Mouse (Mus musculus) heart, postnatal 25 days (tissue): ENCODE measurements around the gene Sigmar1. TPM values are rescaled to one million over a fixed set of nuclear protein-coding genes. Genes with fewer than 3 reads are reported as not detected.

ENCODE experiments used
- DNase-seq: peaks from one replicate; pipeline ENCODE4 v3.0.0; 2022; ENCODE audit warnings: low spot score
- intact Hi-C: fragments of 180-260 bp; cut with DNase I; formaldehyde crosslinking; loops from one replicate; pipeline ENCODE4 v1.15.1; 2025
- total RNA-seq, 2 experiments: library from RNA; stranded (reverse); gene quantifications; 2 replicates each; pipeline ENCODE4 v1.2.3; 2021

Sigmar1 gene
- total RNA-seq, 2 experiments from 2014 or later: 18.0 to 19.6 TPM

GRCm38 (mm10) chr4:41758701-41759100 is 2.7 kb upstream of the Sigmar1 start:
- no peak for DNase-seq
- intact Hi-C loops: no loop called here

GRCm38 (mm10) chr4:41758021-41758420 is 2.1 kb upstream of the Sigmar1 start:
- intact Hi-C loops: no loop called here
- DNase-seq: no peak

- DNase-seq: no peak
- intact Hi-C loops: loop anchor here (2.0 kb wide), 1 partner anchor 15 kb away; no protein-coding TSS in a partner anchor
Observed at GRCm38 (mm10) chr4:41757321-41757720, 1.4 kb upstream of the Sigmar1 start.

GRCm38 (mm10) chr4:41756440-41756839 is 483 bp upstream of the Sigmar1 start:
- intact Hi-C loops: loop anchor here (2.0 kb wide), 1 partner anchor 16 kb away; no protein-coding TSS in a partner anchor
- DNase-seq: no peak

- DNase-seq: no peak
- intact Hi-C loops: no loop called here
Observed at GRCm38 (mm10) chr4:41754797-41755337, 1.1 kb downstream of the Sigmar1 start, which contains the start of gene Galt. Galt (plus strand) TSS chr4:41755228.

- no peak for DNase-seq
- intact Hi-C loops: no loop called here
Observed at GRCm38 (mm10) chr4:41745021-41745420, 10.9 kb downstream of the Sigmar1 start.

GRCm38 (mm10) chr4:41744131-41744530 is 11.8 kb downstream of the Sigmar1 start:
- intact Hi-C loops: no loop called here
- no peak for DNase-seq

- intact Hi-C loops: no loop called here
Observed at GRCm38 (mm10) chr4:41741158-41741560, 14.8 kb downstream of the Sigmar1 start.

GRCm38 (mm10) chr4:41740380-41741157 is 15.4 kb downstream of the Sigmar1 start:
- no peak for DNase-seq
- intact Hi-C loops: no loop called here

More at GRCm38 (mm10) chr4:41741158-41741560, 14.8 kb downstream of the Sigmar1 start:
- peak; percentile 88 for DNase-seq

- intact Hi-C loops: no loop called here
- no peak for DNase-seq
Observed at GRCm38 (mm10) chr4:41739260-41739659, 16.7 kb downstream of the Sigmar1 start.

- DNase-seq: no peak
- intact Hi-C loops: no loop called here
Observed at GRCm38 (mm10) chr4:41738256-41738603, 17.7 kb downstream of the Sigmar1 start.

- intact Hi-C loops: loop anchor here (2.0 kb wide), 1 partner anchor 21 kb away; no protein-coding TSS in a partner anchor
- DNase-seq: peak; percentile 46
Observed at GRCm38 (mm10) chr4:41737602-41738255, 18.2 kb downstream of the Sigmar1 start.

- no peak for DNase-seq
- intact Hi-C loops: no loop called here
Observed at GRCm38 (mm10) chr4:41731052-41731765, 24.7 kb downstream of the Sigmar1 start, which contains the start of gene Arid3c. Arid3c (minus strand) TSS chr4:41731142.

- intact Hi-C loops: no loop called here
- no peak for DNase-seq
Observed at GRCm38 (mm10) chr4:41726826-41727621, 28.9 kb downstream of the Sigmar1 start.

- intact Hi-C loops: no loop called here
- DNase-seq: peak; percentile 82
Observed at GRCm38 (mm10) chr4:41722918-41723351, 33.0 kb downstream of the Sigmar1 start, which contains the start of gene Dctn3. Dctn3 (minus strand) TSS chr4:41723170.

- intact Hi-C loops: loop anchor here (2.0 kb wide), 1 partner anchor 20 kb away; no protein-coding TSS in a partner anchor
Observed at GRCm38 (mm10) chr4:41716834-41717233, 39.1 kb downstream of the Sigmar1 start.

GRCm38 (mm10) chr4:41715596-41715995 is 40.4 kb downstream of the Sigmar1 start:
- intact Hi-C loops: no loop called here
- DNase-seq: no peak

More at GRCm38 (mm10) chr4:41716834-41717233, 39.1 kb downstream of the Sigmar1 start:
- DNase-seq: no peak

GRCm38 (mm10) chr4:41715082-41715481 is 40.9 kb downstream of the Sigmar1 start:
- intact Hi-C loops: no loop called here
- DNase-seq: no peak

- DNase-seq: no peak
- intact Hi-C loops: no loop called here
Observed at GRCm38 (mm10) chr4:41714276-41714675, 41.7 kb downstream of the Sigmar1 start.
